Mouse (Mus musculus) G1E-ER4 (cell line): ENCODE measurements around the gene Moxd1. TPM values are rescaled to one million over a fixed set of nuclear protein-coding genes. Genes with fewer than 3 reads are reported as not detected.

ENCODE experiments used
- GATA1 ChIP-seq: IDR thresholded peaks from one replicate; pipeline ENCODE4 v1.8.0; 2012; ENCODE audit warnings: low read length, inconsistent platforms
- polyA plus RNA-seq: library from polyadenylated mRNA; stranded (reverse); fragments of >175 nt; gene quantifications from 2 replicates; pipeline ENCODE4 v1.2.3, GENCODE M21; 2012

Moxd1 gene
- polyA plus RNA-seq, 1 experiment = not detected

DNA sequence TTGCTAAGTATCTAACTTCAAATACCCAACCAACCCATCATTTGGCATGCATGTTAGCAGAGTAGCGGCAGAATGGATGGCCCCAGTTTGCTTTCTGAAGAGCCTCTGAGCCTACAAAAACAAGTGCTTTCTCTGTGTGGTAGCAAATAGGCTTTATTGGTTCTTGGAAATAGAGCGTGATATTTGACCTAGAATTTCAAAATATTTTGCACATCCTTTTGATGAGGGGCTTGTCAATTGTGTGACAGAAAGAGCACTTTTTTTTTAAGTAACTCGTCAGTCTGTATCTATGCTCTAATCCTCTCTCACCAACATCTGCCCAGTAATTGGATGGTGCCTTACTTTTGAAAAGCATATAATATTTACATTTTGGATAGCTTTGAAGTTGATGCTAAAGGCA, 97.0 kb downstream of the Moxd1 start:
- TF ChIP-seq GATA1 = no peak

DNA sequence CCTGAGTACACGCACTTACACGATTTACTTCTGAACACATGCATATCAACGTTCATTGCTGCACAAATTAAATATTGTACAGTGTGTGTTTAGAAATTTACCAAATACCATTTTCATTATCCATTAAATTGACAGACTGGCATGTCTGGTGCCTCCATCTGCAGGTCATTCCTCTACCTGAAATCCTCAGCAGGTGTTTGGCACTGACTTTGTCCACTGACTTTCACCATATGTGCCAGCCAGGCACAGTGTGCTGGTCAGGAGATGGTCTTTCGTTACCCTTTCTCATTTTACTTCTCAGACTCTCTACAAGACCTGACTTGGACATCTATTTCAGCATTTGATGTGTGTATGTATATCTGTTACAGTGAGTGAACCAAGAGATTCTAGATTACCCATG, 99.7 kb downstream of the Moxd1 start:
- TF ChIP-seq GATA1 = no peak

DNA sequence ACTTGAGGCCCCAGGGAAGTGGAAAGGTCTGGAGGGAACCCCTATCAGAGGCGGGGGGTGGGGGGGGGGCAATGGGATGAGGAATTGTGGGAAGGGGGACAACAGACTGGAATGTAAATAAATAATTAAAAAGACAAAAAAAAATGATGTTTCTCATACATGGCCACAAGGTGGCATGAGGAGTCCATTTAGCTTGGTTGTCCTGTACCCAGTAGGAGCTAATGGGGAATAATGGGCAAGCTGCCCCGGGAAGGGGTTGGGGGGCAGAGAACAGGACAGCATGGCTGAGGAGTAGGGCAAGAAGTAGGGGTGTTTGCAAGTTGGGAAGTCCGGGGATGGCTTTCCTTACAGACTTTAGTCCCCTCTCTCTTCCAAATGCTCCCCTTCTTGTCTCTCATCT, 109.5 kb downstream of the Moxd1 start:
- TF ChIP-seq GATA1 = no peak

DNA sequence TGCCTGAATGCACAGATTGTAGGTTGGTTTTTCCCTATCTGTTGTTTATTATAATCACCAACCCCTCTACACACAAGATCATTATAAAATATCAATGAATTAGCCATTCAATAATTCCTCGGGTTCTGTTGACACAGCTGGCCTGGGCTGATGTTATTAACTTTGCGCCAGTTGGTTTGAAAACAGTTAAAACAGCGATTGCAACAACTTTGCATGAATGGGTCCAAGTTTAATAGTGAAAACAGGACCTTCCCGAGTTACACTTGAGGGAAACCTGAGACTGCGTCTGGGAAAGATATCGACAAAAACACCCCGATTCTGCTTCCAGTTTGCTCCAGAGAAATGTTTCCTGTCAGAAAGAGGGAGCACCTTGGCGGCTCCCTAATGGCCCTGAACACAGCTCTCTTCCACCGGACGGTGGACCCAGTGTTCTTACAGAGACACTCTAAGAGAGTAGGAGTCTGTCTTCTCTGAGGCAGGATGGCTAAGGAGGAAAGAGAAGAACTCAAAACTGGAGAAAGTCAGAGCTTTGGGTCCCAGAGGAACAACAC, 116.4 kb downstream of the Moxd1 start:
- TF ChIP-seq GATA1 = no peak

DNA sequence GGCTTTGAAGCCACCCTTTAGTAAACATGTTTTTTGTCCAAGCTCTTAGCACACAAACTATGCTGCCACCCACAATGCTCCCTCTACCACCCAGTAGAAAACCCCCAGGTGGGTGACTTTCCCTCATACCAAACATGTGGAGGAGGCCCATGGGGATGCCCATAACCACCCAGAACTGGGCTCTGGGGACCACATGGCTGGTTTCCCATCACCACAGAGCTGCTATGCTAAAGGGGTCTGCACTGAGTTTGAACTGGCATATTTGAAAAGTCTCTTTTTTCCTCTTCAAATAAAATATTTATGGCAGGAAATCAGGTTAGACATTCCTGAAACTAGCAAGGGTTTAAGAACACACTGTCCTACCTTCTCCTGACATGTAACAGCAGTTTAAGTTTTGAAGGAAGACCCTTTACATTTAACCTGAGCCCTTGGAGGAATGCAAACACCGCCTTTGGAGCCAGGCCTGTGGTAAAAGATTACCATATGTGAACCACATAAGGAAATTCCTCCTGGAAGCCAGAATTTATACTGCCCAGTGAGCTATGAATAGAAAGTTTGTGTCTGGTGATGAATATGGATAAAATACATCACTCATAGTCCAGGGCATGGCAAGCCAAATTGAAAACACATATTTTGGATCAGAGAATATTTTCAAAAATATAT, 117.4 kb downstream of the Moxd1 start:
- no peak for TF ChIP-seq GATA1

DNA sequence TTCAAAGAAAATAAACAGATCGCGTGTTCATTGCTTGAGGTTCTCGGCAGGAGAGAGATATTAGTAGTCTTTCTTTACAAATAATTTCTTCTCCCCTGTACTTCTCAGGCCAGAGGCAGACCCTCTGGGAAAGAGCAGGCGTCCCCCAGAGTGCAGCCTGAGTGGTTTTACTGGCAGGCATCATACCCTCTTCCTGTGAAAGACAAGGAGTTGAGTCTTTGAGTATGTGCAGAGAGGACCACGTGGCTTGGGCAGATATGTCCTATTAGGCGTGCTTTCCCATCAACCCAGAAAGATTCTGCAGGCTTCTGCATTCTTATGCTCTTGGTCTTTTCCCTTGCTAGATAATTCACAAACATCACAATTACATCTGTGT, 117.9 kb downstream of the Moxd1 start:
- TF ChIP-seq GATA1 = no peak

DNA sequence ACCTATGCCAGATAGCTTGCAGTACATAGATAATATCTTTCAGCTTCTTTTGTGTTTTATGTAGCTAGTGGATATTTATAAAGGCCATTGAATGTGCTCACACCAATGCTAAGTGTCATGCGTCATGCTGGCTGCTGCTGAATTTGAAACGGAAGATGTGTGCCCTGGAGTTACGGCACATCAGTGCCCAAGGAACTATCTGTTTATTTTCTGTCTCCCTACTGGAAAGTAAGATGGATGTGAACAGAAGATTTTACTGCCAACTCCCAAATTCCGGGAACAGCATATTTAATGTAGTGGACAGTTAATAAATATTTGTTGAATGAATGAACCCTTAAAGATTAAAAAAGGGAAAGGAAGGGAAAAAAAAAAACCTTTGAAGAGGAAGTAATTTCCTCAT, 119.8 kb downstream of the Moxd1 start:
- TF ChIP-seq GATA1 = no peak

Other genes starting within 250 kb of the Moxd1 start
- gene Taar6, start 237.9 kb upstream of the Moxd1 start, polyA plus RNA-seq = not detected in 2 replicates
- gene Taar7a, start 230.0 kb upstream of the Moxd1 start, polyA plus RNA-seq = not detected in 2 replicates
- gene Taar7b, start 223.6 kb upstream of the Moxd1 start, polyA plus RNA-seq = not detected in 2 replicates
- not detected in 2 replicates for gene Taar7d, start 196.3 kb upstream of the Moxd1 start, polyA plus RNA-seq
- not detected in 2 replicates for gene Taar7e, start 185.9 kb upstream of the Moxd1 start, polyA plus RNA-seq
- not detected in 2 replicates for gene Taar7f, start 174.0 kb upstream of the Moxd1 start, polyA plus RNA-seq
- gene Taar8a, start 147.0 kb upstream of the Moxd1 start, polyA plus RNA-seq = not detected in 2 replicates
- not detected in 2 replicates for gene Taar8b, start 131.2 kb upstream of the Moxd1 start, polyA plus RNA-seq
- not detected in 2 replicates for gene Taar8c, start 121.6 kb upstream of the Moxd1 start, polyA plus RNA-seq
- gene Taar9, start 114.0 kb upstream of the Moxd1 start, polyA plus RNA-seq = not detected in 2 replicates
- 34.6 and 43.1 TPM in 2 replicates for gene Stx7, start 74.2 kb upstream of the Moxd1 start, polyA plus RNA-seq